Comparison of ENCODE assay signal across 8 mouse cellular contexts in genomic region chr9:88542816-88543215, GRCm38 (mm10). TPM values are rescaled to one million over a fixed set of nuclear protein-coding genes. Genes with fewer than 3 reads are reported as not detected.
DNase-seq lines count a peak whose midpoint lies in the region; ATAC-seq and TF ChIP-seq lines count a peak whose summit lies in the region.
"Had no signal": no experiment of that assay in that cellular context is flagged by ENCODE, and none has a peak within 500 bp of the region (broad histone marks: within the 10 kb centered on the region; RNA-seq: fewer than 3 reads in every experiment).

No protein-coding gene starts in this region.

- H3K27ac ChIP-seq in kidney, embryonic 15.5 days, result no peak overlapping the region
- H3K27ac ChIP-seq: embryonic facial prominence, embryonic 12.5 days had no signal

- TF ChIP-seq CTCF in G1E (IDR thresholded peaks at IDR 0.05; ENCODE audit: low read depth, low read length), result no peak

- DNase-seq in kidney, adult 11 months, result no peak
- DNase-seq in G1E (ENCODE audit: low spot score) (no peak), adipocyte (ENCODE audit: low spot score) (peak; percentile 78)
- peak; percentile 25 for DNase-seq in lung, postnatal 25 days (ENCODE audit: low spot score)
- no peak for DNase-seq in cerebellum, postnatal 36 days
- DNase-seq in adrenal gland, postnatal 36 days, result no peak

- H3K9me3 ChIP-seq in kidney, embryonic 15.5 days (replicated peaks), result no peaks in the 10 kb centered on the region
- no peaks in the 10 kb centered on the region for H3K9me3 ChIP-seq in G1E (replicated peaks)
- H3K9me3 ChIP-seq: embryonic facial prominence, embryonic 12.5 days had no signal

- no peaks in the 10 kb centered on the region for H3K36me3 ChIP-seq in kidney, embryonic 15.5 days
- no peaks in the 10 kb centered on the region for H3K36me3 ChIP-seq in G1E (replicated peaks)
- H3K36me3 ChIP-seq: embryonic facial prominence, embryonic 12.5 days had no signal

- peaks cover 5% of the 10 kb centered on the region; the same call in 1 of the 2 replicates for H3K4me1 ChIP-seq in kidney, embryonic 15.5 days
- peaks cover 16% of the 10 kb centered on the region for H3K4me1 ChIP-seq in G1E (ENCODE audit: insufficient read depth, low read depth, low read length)
- H3K4me1 ChIP-seq: embryonic facial prominence, embryonic 12.5 days had no signal

- no peak overlapping the region for H3K9ac ChIP-seq in kidney, embryonic 15.5 days
- H3K9ac ChIP-seq: embryonic facial prominence, embryonic 12.5 days had no signal

- H3K4me2 ChIP-seq in kidney, embryonic 15.5 days, result no peak overlapping the region
- H3K4me2 ChIP-seq: embryonic facial prominence, embryonic 12.5 days had no signal

- no peak overlapping the region for H3K4me3 ChIP-seq in kidney, embryonic 15.5 days (replicated peaks)
- no peak overlapping the region for H3K4me3 ChIP-seq in G1E (ENCODE audit: low read depth, low read length)
- H3K4me3 ChIP-seq: embryonic facial prominence, embryonic 12.5 days had no signal

- no peaks in the 10 kb centered on the region for H3K27me3 ChIP-seq in kidney, embryonic 15.5 days
- H3K27me3 ChIP-seq in G1E (ENCODE audit: insufficient read depth, low read length), result no peaks in the 10 kb centered on the region
- H3K27me3 ChIP-seq: embryonic facial prominence, embryonic 12.5 days had no signal

- 24% methylated on average over 2 of the region's 2 CpGs for WGBS in kidney, embryonic 15.5 days

- ATAC-seq in kidney, embryonic 15.5 days (replicated peaks; ENCODE audit: low FRiP score), result peak; percentile 43; the same call in 1 of the 2 replicates
- ATAC-seq in G1E (ENCODE audit: extremely low read depth, insufficient number of reproducible peaks, low FRiP score, poor library complexity, severe bottlenecking), result peak; percentile 31; the same call in 1 of the 2 replicates

RNA-seq across cellular contexts. Expression of gene Zfp949, which starts 5.0 kb away (rescaled TPM):
- polyA plus RNA-seq in kidney, embryonic 15.5 days (2015; fragmentation: Nextera tagmentation; extraction: Ambion mirVana), result 10.7 and 10.8 TPM in 2 replicates
- total RNA-seq in G1E (2014; fragmentation: Nextera tagmentation) (14.9 and 30.9 TPM in 2 replicates), G1E (2017) (13.6 and 14.0 TPM in 2 replicates)
- polyA plus RNA-seq in G1E (2012), result 0.45 and 0.93 TPM in 2 replicates
- 1 to 10 TPM; 7.7 to 8.8 TPM for total RNA-seq in adrenal gland, postnatal 36 days (2021)

RNA-seq across cellular contexts. Expression of gene Trim43a, which starts 37.9 kb away (rescaled TPM):
- 0.08 and 0.18 TPM in 2 replicates for polyA plus RNA-seq in kidney, embryonic 15.5 days (2015; fragmentation: Nextera tagmentation; extraction: Ambion mirVana)
- total RNA-seq in G1E (2014; fragmentation: Nextera tagmentation) (5.3 TPM in 1 of 2 replicates, not detected in the other), G1E (2017) (0.12 and 0.22 TPM in 2 replicates)
- not detected in 2 replicates for polyA plus RNA-seq in G1E (2012)
- total RNA-seq in adrenal gland, postnatal 36 days (2021), result under 1 TPM; 0.36 to 0.76 TPM

Comparison
In these comparisons a context has a peak if more than half of its experiments do, and no peak if none do; other contexts are left out.
1. DNase-seq: peak in adipocyte (single experiment) and lung, postnatal 25 days (single experiment); none in kidney, adult 11 months (single experiment), G1E (single experiment), cerebellum, postnatal 36 days (0 of 2) and adrenal gland, postnatal 36 days (0 of 2).